Comparison of ENCODE assay signal across 12 mouse cellular contexts in the genomic region with DNA sequence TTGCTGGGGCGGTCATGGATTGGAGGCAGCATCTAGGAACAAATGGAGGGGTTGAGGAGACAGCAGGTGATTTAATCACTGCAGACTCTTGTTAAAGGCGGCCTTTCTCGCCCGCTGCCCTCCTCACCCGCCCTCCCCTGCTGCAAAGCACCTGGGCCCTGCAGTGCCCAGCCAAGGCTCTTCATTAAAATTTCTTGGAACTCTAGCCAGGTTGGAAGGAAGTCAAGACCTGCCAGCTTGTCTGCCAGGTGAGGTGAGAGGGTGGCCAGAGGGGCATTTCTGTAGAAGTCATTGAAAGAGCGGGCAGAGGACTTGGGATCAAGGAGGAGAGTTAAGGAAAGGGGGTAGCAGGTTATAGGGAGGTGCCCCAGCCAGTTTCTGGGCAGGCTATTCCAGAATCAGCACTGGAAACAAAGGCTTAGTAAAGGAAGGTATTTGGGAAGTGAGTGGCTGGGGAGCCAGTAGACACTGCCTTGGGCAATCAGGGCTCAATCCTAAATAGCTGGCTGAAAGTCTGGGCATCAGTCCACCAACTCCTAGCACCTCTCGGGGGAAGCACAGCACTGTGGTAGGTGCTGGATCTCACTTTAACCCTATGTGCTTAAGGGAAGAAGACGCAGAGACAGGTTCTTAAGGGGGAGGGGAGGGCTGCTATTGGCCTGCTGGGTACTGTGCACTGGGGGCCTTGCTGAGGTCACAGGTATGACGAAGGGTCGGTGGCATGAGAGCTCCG. TPM values are rescaled to one million over a fixed set of nuclear protein-coding genes. Genes with fewer than 3 reads are reported as not detected.
DNase-seq lines count a peak whose midpoint lies in the region; ATAC-seq and TF ChIP-seq lines count a peak whose summit lies in the region.
"Had no signal": no experiment of that assay in that cellular context is flagged by ENCODE, and none has a peak within 500 bp of the region (broad histone marks: within the 10 kb centered on the region; RNA-seq: fewer than 3 reads in every experiment).

No protein-coding gene starts in this region.

- H3K36me3 ChIP-seq in midbrain, embryonic 13.5 days, result no peaks in the 10 kb centered on the region
- no peaks in the 10 kb centered on the region for H3K36me3 ChIP-seq in midbrain, postnatal 0 days (ENCODE audit: insufficient read depth, low read length)
- no peaks in the 10 kb centered on the region for H3K36me3 ChIP-seq in neural tube, embryonic 15.5 days

- H3K9ac ChIP-seq in midbrain, embryonic 13.5 days (replicated peaks), result no peak overlapping the region
- no peak overlapping the region for H3K9ac ChIP-seq in midbrain, postnatal 0 days (replicated peaks; ENCODE audit: low read length, poor library complexity, severe bottlenecking)
- H3K9ac ChIP-seq in neural tube, embryonic 15.5 days (replicated peaks), result no peak overlapping the region

- H3K4me1 ChIP-seq in midbrain, embryonic 13.5 days (replicated peaks), result peaks cover 61% of the 10 kb centered on the region
- peaks cover 21% of the 10 kb centered on the region for H3K4me1 ChIP-seq in midbrain, postnatal 0 days (ENCODE audit: insufficient read depth, low read length)
- H3K4me1 ChIP-seq in neural tube, embryonic 15.5 days, result peaks cover 42% of the 10 kb centered on the region

- no peaks in the 10 kb centered on the region for H3K27me3 ChIP-seq in midbrain, embryonic 13.5 days
- no peaks in the 10 kb centered on the region for H3K27me3 ChIP-seq in midbrain, postnatal 0 days (ENCODE audit: insufficient read depth, low read length)
- no peaks in the 10 kb centered on the region for H3K27me3 ChIP-seq in neural tube, embryonic 15.5 days (replicated peaks)

- H3K4me2 ChIP-seq in midbrain, embryonic 13.5 days (replicated peaks), result no peak overlapping the region
- no peak overlapping the region for H3K4me2 ChIP-seq in midbrain, postnatal 0 days (ENCODE audit: low read depth, low read length, poor library complexity, severe bottlenecking)
- no peak overlapping the region for H3K4me2 ChIP-seq in neural tube, embryonic 15.5 days

- no peak for ATAC-seq in midbrain, embryonic 13.5 days
- ATAC-seq in midbrain, postnatal 0 days (ENCODE audit: low FRiP score), result no peak
- no peak; the same call in 1 of the 2 replicates for ATAC-seq in neural tube, embryonic 15.5 days (ENCODE audit: low FRiP score)

- TF ChIP-seq CTCF in midbrain, postnatal 0 days (IDR thresholded peaks at IDR 0.05), result no peak

- no peak overlapping the region for H3K4me3 ChIP-seq in midbrain, embryonic 13.5 days (replicated peaks)
- H3K4me3 ChIP-seq in midbrain, postnatal 0 days (ENCODE audit: low read depth, low read length), result no peak overlapping the region
- H3K4me3 ChIP-seq in neural tube, embryonic 15.5 days (replicated peaks), result no peak overlapping the region

- peak overlapping the region; percentile 56 for H3K27ac ChIP-seq in midbrain, embryonic 13.5 days
- no peak overlapping the region for H3K27ac ChIP-seq in midbrain, postnatal 0 days (ENCODE audit: low read depth, low read length)
- H3K27ac ChIP-seq in neural tube, embryonic 15.5 days (replicated peaks), result 0 out of 2 replicates have a peak overlapping the region, but pooled peaks have one; percentile 20

- intact Hi-C loops in left cerebral cortex, postnatal 10 days (cut with DNase I), result no loop called here

- no peaks in the 10 kb centered on the region for H3K9me3 ChIP-seq in midbrain, embryonic 13.5 days
- no peaks in the 10 kb centered on the region for H3K9me3 ChIP-seq in midbrain, postnatal 0 days (ENCODE audit: low read length)
- H3K9me3 ChIP-seq in neural tube, embryonic 15.5 days (replicated peaks), result no peaks in the 10 kb centered on the region

- no peak for DNase-seq in midbrain, postnatal 0 days (ENCODE audit: low spot score)
- DNase-seq in fat pad, adult 2 months (ENCODE audit: extremely low read depth, low read depth, low spot score), result peak; percentile 46
- peak; percentile 74 for DNase-seq in kidney, adult 9 months
- DNase-seq in left cerebral cortex, adult 8-10 months (ENCODE audit: low spot score in 2 of 2), result no peak
- DNase-seq in left cerebral cortex, postnatal 10 days (ENCODE audit: extremely low spot score in 1 of 2, low spot score in 2 of 2), result no peak
- DNase-seq in right cerebral cortex, postnatal 4 days, result no peak
- DNase-seq: adrenal gland, adult 2 months; heart, adult 18-20 months; heart, postnatal 36 days; lung, postnatal 10 days had no signal

- 64% methylated on average over 11 of the region's 11 CpGs for WGBS in midbrain, embryonic 13.5 days
- WGBS in midbrain, postnatal 0 days, result 62% methylated on average over 11 of the region's 11 CpGs
- 52% methylated on average over 11 of the region's 11 CpGs for WGBS in neural tube, embryonic 15.5 days

RNA-seq across cellular contexts. Expression of a gene that starts 29.8 kb away (rescaled TPM):
- polyA plus RNA-seq in midbrain, embryonic 13.5 days (2015; fragmentation: Nextera tagmentation; extraction: Ambion mirVana), result 87.5 and 87.8 TPM in 2 replicates
- total RNA-seq in midbrain, postnatal 0 days (2014; rRNA removed), result 33.7 and 40.0 TPM in 2 replicates
- 44.7 and 45.5 TPM in 2 replicates for polyA plus RNA-seq in midbrain, postnatal 0 days (2015; fragmentation: Nextera tagmentation; extraction: Ambion mirVana)
- 51.3 and 52.6 TPM in 2 replicates for polyA plus RNA-seq in neural tube, embryonic 15.5 days (2015; fragmentation: Nextera tagmentation; extraction: Ambion mirVana)
- total RNA-seq in left cerebral cortex, adult 8-10 months (2022), result 10 to 100 TPM; 24.6 to 28.4 (median 27.7) TPM
- 10 to 100 TPM; 25.2 to 26.6 TPM for total RNA-seq in left cerebral cortex, postnatal 10 days (2021)

Comparison
In these comparisons a context has a peak if more than half of its experiments do, and no peak if none do; other contexts are left out.
1. DNase-seq: peak in fat pad, adult 2 months (single experiment) and kidney, adult 9 months (single experiment); none in midbrain, postnatal 0 days (single experiment), left cerebral cortex, adult 8-10 months (0 of 2), left cerebral cortex, postnatal 10 days (0 of 2) and right cerebral cortex, postnatal 4 days (single experiment).